Mouse (Mus musculus) limb, embryonic 12.5 days (tissue): ENCODE measurements around the gene Gga1. TPM values are rescaled to one million over a fixed set of nuclear protein-coding genes. Genes with fewer than 3 reads are reported as not detected.
A peak's percentile ranks its signal among the peaks of the same experiment; 100 is the strongest.
"Not testable (repeated sequence)": the region's sequence is repeated elsewhere in the genome, so short reads cannot be mapped to it uniquely, and the experiment has no call there.

Experiments
- ATAC-seq: fragments of 200-750 bp; cut with Nextera tagmentation; 2 replicates; pipeline ENCODE4 v1.8.0; 2017; ENCODE audit warnings: low read depth, moderate TSS enrichment; ENCODE audit not compliant: insufficient number of reproducible peaks, insufficient read depth, low FRiP score, low TSS enrichment
- H3K27ac ChIP-seq: fragments of 300-500 bp; sonication (generic); 2 replicates; pipeline ENCODE4 v1.5.1; 2016; ENCODE audit warnings: mild to moderate bottlenecking, moderate library complexity
- H3K27me3 ChIP-seq: fragments of 300-500 bp; sonication (generic); 2 replicates; pipeline ENCODE4 v1.6.1; 2016; ENCODE audit warnings: mild to moderate bottlenecking, moderate library complexity
- H3K36me3 ChIP-seq: fragments of 300-500 bp; sonication (generic); 2 replicates; pipeline ENCODE4 v1.6.1; 2016; ENCODE audit warnings: mild to moderate bottlenecking, moderate library complexity
- H3K4me1 ChIP-seq: fragments of 300-500 bp; sonication (generic); replicated peaks from 2 replicates; pipeline ENCODE4 v1.6.1; 2016
- H3K4me2 ChIP-seq: fragments of 300-500 bp; sonication (generic); 2 replicates; pipeline ENCODE4 v1.6.1; 2016; ENCODE audit warnings: mild to moderate bottlenecking, moderate library complexity
- H3K4me3 ChIP-seq: fragments of 300-500 bp; sonication (generic); replicated peaks from 2 replicates; pipeline ENCODE4 v1.5.1; 2016; ENCODE audit warnings: mild to moderate bottlenecking
- H3K9ac ChIP-seq: fragments of 300-500 bp; sonication (generic); replicated peaks from 2 replicates; pipeline ENCODE4 v1.6.1; 2016; ENCODE audit warnings: mild to moderate bottlenecking, moderate library complexity
- H3K9me3 ChIP-seq: fragments of 300-500 bp; sonication (generic); 2 replicates; pipeline ENCODE4 v1.6.1; 2016; ENCODE audit warnings: mild to moderate bottlenecking, moderate library complexity
- WGBS: fragments of 180-500 bp; shearing (Covaris S2); methylation state at CpG from one replicate; pipeline ENCODE4 v1.1.7; 2016; 5-methylcytosine and 5-hydroxymethylcytosine counted together
- polyA plus RNA-seq: library from polyadenylated mRNA; unstranded; fragments of >200 nt; fragmentation: Nextera tagmentation; extraction: Ambion mirVana; gene quantifications from 2 replicates; pipeline ENCODE4 v1.2.1, GENCODE M21; 2016

The Gga1 gene
- polyA plus RNA-seq, 1 experiment from 2014 or later: 45.9 TPM

GRCm38 (mm10) chr15:78846352-78846751 is 30.6 kb upstream of the Gga1 start:
- no peak for ATAC-seq
- no peak overlapping the region for H3K4me2 ChIP-seq
- no peak overlapping the region for H3K4me3 ChIP-seq
- H3K36me3 ChIP-seq: 0 out of 2 replicates have a peak, but pooled peaks cover 3% of the 10 kb centered on the region
- no peak overlapping the region for H3K9ac ChIP-seq
- WGBS: 81% methylated on average over 8 of the region's 8 CpGs
- H3K27ac ChIP-seq: no peak overlapping the region
- H3K27me3 ChIP-seq: peaks cover 29% of the 10 kb centered on the region
- no peaks in the 10 kb centered on the region for H3K9me3 ChIP-seq
- H3K4me1 ChIP-seq: peaks cover 34% of the 10 kb centered on the region

- not testable (repeated sequence) for H3K36me3 ChIP-seq, H3K9ac ChIP-seq, ATAC-seq, H3K27ac ChIP-seq, H3K9me3 ChIP-seq, H3K4me2 ChIP-seq, H3K4me3 ChIP-seq
- Histone ChIP-seq H3K27me3 (peaks cover 25% of the 10 kb centered on the region), H3K4me1 (peaks cover 32% of the 10 kb centered on the region)
- 92% methylated on average over 7 of the region's 7 CpGs for WGBS
Observed at GRCm38 (mm10) chr15:78846805-78847204, 30.2 kb upstream of the Gga1 start.

- Histone ChIP-seq H3K4me2 (no peak overlapping the region), H3K27ac (no peak overlapping the region), H3K27me3 (peaks cover 14% of the 10 kb centered on the region), H3K9me3 (no peaks in the 10 kb centered on the region), H3K9ac (no peak overlapping the region), H3K4me1 (peaks cover 20% of the 10 kb centered on the region), H3K4me3 (no peak overlapping the region), H3K36me3 (0 out of 2 replicates have a peak, but pooled peaks cover 3% of the 10 kb centered on the region)
- ATAC-seq: no peak
- 29% methylated on average over 5 of the region's 5 CpGs for WGBS
Observed at GRCm38 (mm10) chr15:78848467-78848866, 28.5 kb upstream of the Gga1 start.

GRCm38 (mm10) chr15:78849485-78849884 is 27.5 kb upstream of the Gga1 start:
- peaks cover 13% of the 10 kb centered on the region for H3K4me1 ChIP-seq
- H3K36me3 ChIP-seq: 0 out of 2 replicates have a peak, but pooled peaks cover 3% of the 10 kb centered on the region
- no peak for ATAC-seq
- peaks cover 4% of the 10 kb centered on the region for H3K27me3 ChIP-seq
- H3K4me2 ChIP-seq: no peak overlapping the region
- H3K27ac ChIP-seq: no peak overlapping the region
- H3K9me3 ChIP-seq: no peaks in the 10 kb centered on the region
- H3K9ac ChIP-seq: no peak overlapping the region
- WGBS: 85% methylated on average over 12 of the region's 12 CpGs
- no peak overlapping the region for H3K4me3 ChIP-seq

- no peaks in the 10 kb centered on the region; the same call in 1 of the 2 replicates for H3K27me3 ChIP-seq
- H3K9ac ChIP-seq: no peak overlapping the region
- H3K9me3 ChIP-seq: no peaks in the 10 kb centered on the region
- no peak for ATAC-seq
- H3K4me2 ChIP-seq: no peak overlapping the region
- WGBS: 69% methylated on average over 15 of the region's 15 CpGs
- no peak overlapping the region for H3K27ac ChIP-seq
- peaks cover 10% of the 10 kb centered on the region for H3K4me1 ChIP-seq
- H3K36me3 ChIP-seq: 0 out of 2 replicates have a peak, but pooled peaks cover 3% of the 10 kb centered on the region
- no peak overlapping the region for H3K4me3 ChIP-seq
Observed at GRCm38 (mm10) chr15:78850059-78850824, 26.7 kb upstream of the Gga1 start.

- WGBS: 65% methylated on average over 6 of the region's 6 CpGs
- no peaks in the 10 kb centered on the region; the same call in 1 of the 2 replicates for H3K27me3 ChIP-seq
- no peak overlapping the region for H3K4me3 ChIP-seq
- no peak overlapping the region for H3K4me2 ChIP-seq
- peaks cover 7% of the 10 kb centered on the region for H3K4me1 ChIP-seq
- no peak overlapping the region for H3K27ac ChIP-seq
- ATAC-seq: no peak
- H3K36me3 ChIP-seq: 0 out of 2 replicates have a peak, but pooled peaks cover 3% of the 10 kb centered on the region
- H3K9ac ChIP-seq: no peak overlapping the region
- no peaks in the 10 kb centered on the region for H3K9me3 ChIP-seq
Observed at GRCm38 (mm10) chr15:78850944-78851343, 26.0 kb upstream of the Gga1 start.

GRCm38 (mm10) chr15:78851505-78852153 is 25.4 kb upstream of the Gga1 start:
- Histone ChIP-seq H3K4me3 (no peak overlapping the region), H3K36me3 (0 out of 2 replicates have a peak, but pooled peaks cover 3% of the 10 kb centered on the region), H3K9ac (no peak overlapping the region), H3K4me2 (0 out of 2 replicates have a peak overlapping the region, but pooled peaks have one; percentile 26), H3K4me1 (0 out of 2 replicates have a peak, but pooled peaks cover 3% of the 10 kb centered on the region), H3K27ac (no peak overlapping the region), H3K9me3 (no peaks in the 10 kb centered on the region), H3K27me3 (no peaks in the 10 kb centered on the region; the same call in 1 of the 2 replicates)
- ATAC-seq: peak; percentile 62; the same call in 1 of the 2 replicates
- WGBS: 14% methylated on average over 13 of the region's 13 CpGs

- ATAC-seq: no peak
- Histone ChIP-seq H3K4me3 (no peak within 1 kb of the TSS), H3K27ac (no peak within 1 kb of the TSS), H3K4me2 (no peak within 1 kb of the TSS), H3K36me3 (no peaks in the 10 kb centered on the region), H3K4me1 (0 out of 2 replicates have a peak, but pooled peaks cover 3% of the 10 kb centered on the region), H3K9me3 (no peaks in the 10 kb centered on the region), H3K9ac (no peak within 1 kb of the TSS), H3K27me3 (no peaks in the 10 kb centered on the region)
- WGBS: 80% methylated on average over 8 of the region's 8 CpGs
Observed at GRCm38 (mm10) chr15:78855303-78855965, 21.6 kb upstream of the Gga1 start, which contains the start of gene Lgals2. TSS of gene Lgals2 (minus strand) at chr15:78855529.

GRCm38 (mm10) chr15:78857009-78857408 is 20.0 kb upstream of the Gga1 start:
- H3K4me1 ChIP-seq: no peaks in the 10 kb centered on the region
- no peaks in the 10 kb centered on the region for H3K9me3 ChIP-seq
- no peak overlapping the region for H3K27ac ChIP-seq
- no peaks in the 10 kb centered on the region for H3K36me3 ChIP-seq
- no peaks in the 10 kb centered on the region for H3K27me3 ChIP-seq
- H3K9ac ChIP-seq: no peak overlapping the region
- WGBS: 77% methylated on average over 7 of the region's 7 CpGs
- ATAC-seq: no peak
- H3K4me2 ChIP-seq: no peak overlapping the region
- no peak overlapping the region for H3K4me3 ChIP-seq

- H3K4me2 ChIP-seq: no peak overlapping the region
- 68% methylated on average over 4 of the region's 4 CpGs for WGBS
- no peak overlapping the region for H3K4me3 ChIP-seq
- H3K4me1 ChIP-seq: peaks cover 8% of the 10 kb centered on the region; the same call in 1 of the 2 replicates
- H3K27me3 ChIP-seq: no peaks in the 10 kb centered on the region
- ATAC-seq: no peak
- H3K9me3 ChIP-seq: no peaks in the 10 kb centered on the region
- no peaks in the 10 kb centered on the region for H3K36me3 ChIP-seq
- H3K9ac ChIP-seq: no peak overlapping the region
- no peak overlapping the region for H3K27ac ChIP-seq
Observed at GRCm38 (mm10) chr15:78859311-78859710, 17.7 kb upstream of the Gga1 start.

- no peak overlapping the region for H3K27ac ChIP-seq
- no peak overlapping the region for H3K4me3 ChIP-seq
- 71% methylated on average over 6 of the region's 6 CpGs for WGBS
- H3K4me1 ChIP-seq: peaks cover 8% of the 10 kb centered on the region; the same call in 1 of the 2 replicates
- no peaks in the 10 kb centered on the region for H3K36me3 ChIP-seq
- no peak overlapping the region for H3K4me2 ChIP-seq
- no peaks in the 10 kb centered on the region for H3K27me3 ChIP-seq
- ATAC-seq: no peak
- no peaks in the 10 kb centered on the region for H3K9me3 ChIP-seq
- no peak overlapping the region for H3K9ac ChIP-seq
Observed at GRCm38 (mm10) chr15:78859714-78860113, 17.3 kb upstream of the Gga1 start.
